In the genomic region with DNA sequence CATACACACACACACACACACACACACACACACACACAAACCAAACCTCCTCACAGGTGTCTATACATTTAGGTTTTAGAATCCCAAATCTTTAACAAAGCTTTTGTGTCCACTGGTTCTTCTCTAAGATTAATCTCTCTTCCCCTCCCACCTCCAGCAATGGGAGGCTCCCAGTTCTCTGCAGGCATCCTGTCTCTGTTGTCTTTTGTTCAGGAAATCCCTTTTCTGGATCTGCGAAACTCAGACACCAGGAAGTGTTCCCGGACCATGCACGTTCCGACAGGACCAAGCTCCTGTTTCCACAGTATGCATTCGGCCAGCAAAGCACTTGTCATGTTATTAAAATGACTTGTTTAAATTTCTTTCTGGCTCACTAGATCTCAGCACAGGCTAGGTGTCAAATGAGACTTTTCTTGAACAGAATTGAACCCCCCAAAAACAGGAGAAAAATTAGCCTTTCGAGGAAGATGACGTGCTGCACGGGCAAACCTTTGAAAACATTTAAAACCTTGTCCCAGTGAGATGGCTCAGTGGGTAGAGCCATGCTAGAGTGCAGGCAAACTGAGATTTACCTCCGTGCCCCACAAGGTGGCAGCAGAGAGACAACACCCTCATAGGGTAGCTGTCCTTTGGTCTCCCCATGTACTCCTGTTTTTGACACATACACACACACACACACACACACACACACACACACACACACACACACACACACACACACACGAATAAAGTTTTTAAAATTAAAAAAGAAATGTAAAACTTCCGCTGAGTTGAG, we compare ENCODE assay signal across 9 mouse cellular contexts. TPM values are rescaled to one million over a fixed set of nuclear protein-coding genes. Genes with fewer than 3 reads are reported as not detected.
A peak's percentile ranks its signal among the peaks of the same experiment; 100 is the strongest.
DNase-seq lines count a peak whose midpoint lies in the region; ATAC-seq lines count a peak whose summit lies in the region.
"Had no signal": no experiment of that assay in that cellular context is flagged by ENCODE, and none has a peak within 500 bp of the region (broad histone marks: within the 10 kb centered on the region; RNA-seq: fewer than 3 reads in every experiment).

No protein-coding gene starts in this region.

- 45% methylated on average over 11 of the region's 11 CpGs for WGBS in heart, embryonic 10.5 days
- whole genome bisulfite sequencing in embryonic facial prominence, embryonic 11.5 days: 63% methylated on average over 11 of the region's 11 CpGs

- H3K4me3 ChIP-seq in heart, embryonic 10.5 days: no peak overlapping the region
- H3K4me3 ChIP-seq in embryonic facial prominence, embryonic 11.5 days (ENCODE audit: low read depth, low read length): no peak overlapping the region

- no peak overlapping the region for H3K9ac ChIP-seq in embryonic facial prominence, embryonic 11.5 days (replicated peaks; ENCODE audit: low read length)

- peak; percentile 60 to 83 for DNase-seq in heart, adult 18-20 months
- DNase-seq in heart, embryonic 10.5 days (ENCODE audit: low spot score): no peak
- peak; percentile 58 to 65 for DNase-seq in B cell, adult 2 months
- peak; percentile 68 for DNase-seq in adrenal gland, adult 2 months
- peak; percentile 61 for DNase-seq in embryonic facial prominence, embryonic 11.5 days (ENCODE audit: low spot score)
- DNase-seq in kidney, postnatal 36 days: peak; percentile 79 to 90
- DNase-seq in lung, postnatal 36 days: peak; percentile 92
- DNase-seq in thymus, postnatal 25 days: peak; percentile 50

- H3K9me3 ChIP-seq in heart, embryonic 10.5 days: no peaks in the 10 kb centered on the region
- no peaks in the 10 kb centered on the region for H3K9me3 ChIP-seq in embryonic facial prominence, embryonic 11.5 days (replicated peaks; ENCODE audit: control insufficient read depth, low read length)

- H3K4me1 ChIP-seq in heart, embryonic 10.5 days: no peaks in the 10 kb centered on the region
- no peaks in the 10 kb centered on the region for H3K4me1 ChIP-seq in embryonic facial prominence, embryonic 11.5 days (ENCODE audit: control insufficient read depth, insufficient read depth, low read length)

- no peaks in the 10 kb centered on the region for H3K27me3 ChIP-seq in heart, embryonic 10.5 days (ENCODE audit: insufficient read depth, poor library complexity, severe bottlenecking)
- H3K27me3 ChIP-seq in embryonic facial prominence, embryonic 11.5 days (ENCODE audit: control insufficient read depth, insufficient read depth, low read length): no peaks in the 10 kb centered on the region

- ATAC-seq in embryonic facial prominence, embryonic 11.5 days (replicated peaks; ENCODE audit: insufficient number of reproducible peaks, low FRiP score, low TSS enrichment, low read depth): no peak

- no peaks in the 10 kb centered on the region for H3K36me3 ChIP-seq in heart, embryonic 10.5 days
- H3K36me3 ChIP-seq in embryonic facial prominence, embryonic 11.5 days (replicated peaks; ENCODE audit: control insufficient read depth, insufficient read depth, low read depth, low read length): no peaks in the 10 kb centered on the region

- no peak overlapping the region for H3K27ac ChIP-seq in heart, embryonic 10.5 days
- H3K27ac ChIP-seq in embryonic facial prominence, embryonic 11.5 days (replicated peaks; ENCODE audit: low read depth, low read length): no peak overlapping the region

- H3K4me2 ChIP-seq in embryonic facial prominence, embryonic 11.5 days (ENCODE audit: low read depth, low read length): no peak overlapping the region

RNA-seq across cellular contexts. Expression of a gene that starts 13.4 kb away (rescaled TPM):
- 10 to 100 TPM; 31.4 to 54.9 TPM for total RNA-seq in heart, adult 18-20 months (2021)
- 1.7 and 2.8 TPM in 2 replicates for polyA plus RNA-seq in heart, embryonic 10.5 days (2016; fragmentation: Nextera tagmentation; extraction: Ambion mirVana)
- 100 to 1,000 TPM; 241 to 652 TPM for total RNA-seq in adrenal gland, adult 2 months (2021)
- polyA plus RNA-seq in adrenal gland, adult 2 months (2012; rRNA removed): 20.8 and 29.8 TPM in 2 replicates
- polyA plus RNA-seq in embryonic facial prominence, embryonic 11.5 days (2014; fragmentation: Nextera tagmentation; extraction: Ambion mirVana): 7.8 and 9.1 TPM in 2 replicates

RNA-seq across cellular contexts. Expression of a gene that starts 18.7 kb away (rescaled TPM):
- 10 to 100 TPM; 41.6 to 51.5 TPM for total RNA-seq in heart, adult 18-20 months (2021)
- 0.10 TPM in 1 of 2 replicates, not detected in the other for polyA plus RNA-seq in heart, embryonic 10.5 days (2016; fragmentation: Nextera tagmentation; extraction: Ambion mirVana)
- total RNA-seq in adrenal gland, adult 2 months (2021): 10 to 100 TPM; 45.6 to 72.3 TPM
- 2.4 and 10.4 TPM in 2 replicates for polyA plus RNA-seq in adrenal gland, adult 2 months (2012; rRNA removed)
- 0.67 TPM in 1 of 2 replicates, not detected in the other for polyA plus RNA-seq in embryonic facial prominence, embryonic 11.5 days (2014; fragmentation: Nextera tagmentation; extraction: Ambion mirVana)

RNA-seq across cellular contexts. Expression of a gene that starts 57.5 kb away (rescaled TPM):
- 1 to 10 TPM in 1 of 2 experiments, not detected in 1; 1.3 TPM for total RNA-seq in heart, adult 18-20 months (2021)
- not detected in 2 replicates for polyA plus RNA-seq in heart, embryonic 10.5 days (2016; fragmentation: Nextera tagmentation; extraction: Ambion mirVana)
- total RNA-seq in adrenal gland, adult 2 months (2021): not detected
- polyA plus RNA-seq in adrenal gland, adult 2 months (2012; rRNA removed): not detected in 2 replicates
- 0.10 TPM in 1 of 2 replicates, not detected in the other for polyA plus RNA-seq in embryonic facial prominence, embryonic 11.5 days (2014; fragmentation: Nextera tagmentation; extraction: Ambion mirVana)
- total RNA-seq: left cerebral cortex, postnatal 36 days had no signal
